Mouse (Mus musculus): ENCODE data around the gene Gcnt4.

The Gcnt4 gene

GRCm38 (mm10) chr13:96947722-96948121, 23.2 kb downstream of the Gcnt4 start:
- no peak for DNase-seq (ENCODE audit: low spot score in 2 of 2)

GRCm38 (mm10) chr13:96951880-96952279, 27.4 kb downstream of the Gcnt4 start:
- DNase-seq (ENCODE audit: low spot score in 2 of 2) = no peak

- no peak for DNase-seq (ENCODE audit: low spot score in 2 of 2)
These were observed 32.0 kb downstream of the Gcnt4 start for GRCm38 (mm10) chr13:96956466-96956865.

- DNase-seq (ENCODE audit: low spot score in 2 of 2) = no peak
These were observed 35.5 kb downstream of the Gcnt4 start for GRCm38 (mm10) chr13:96960019-96960418.

- DNase-seq (ENCODE audit: low spot score in 2 of 2) = peak; percentile 11 to 36
These were observed 37.1 kb downstream of the Gcnt4 start for GRCm38 (mm10) chr13:96961366-96962157.

GRCm38 (mm10) chr13:96962801-96963200, 38.3 kb downstream of the Gcnt4 start:
- DNase-seq (ENCODE audit: low spot score in 2 of 2) = no peak

- no peak for DNase-seq (ENCODE audit: low spot score in 2 of 2)
These were observed 40.5 kb downstream of the Gcnt4 start for GRCm38 (mm10) chr13:96964981-96965380.

- DNase-seq (ENCODE audit: low spot score in 2 of 2) = no peak
These were observed 42.0 kb downstream of the Gcnt4 start for GRCm38 (mm10) chr13:96966210-96967089.

- no peak for DNase-seq (ENCODE audit: low spot score in 2 of 2)
These were observed 42.6 kb downstream of the Gcnt4 start for GRCm38 (mm10) chr13:96967091-96967490.

GRCm38 (mm10) chr13:96967822-96968221, 43.3 kb downstream of the Gcnt4 start:
- no peak for DNase-seq (ENCODE audit: low spot score in 2 of 2)

GRCm38 (mm10) chr13:96971076-96971475, 46.6 kb downstream of the Gcnt4 start:
- DNase-seq (ENCODE audit: low spot score in 2 of 2) = no peak

GRCm38 (mm10) chr13:96971861-96972282, 47.4 kb downstream of the Gcnt4 start:
- no peak for DNase-seq (ENCODE audit: low spot score in 2 of 2)

- no peak for DNase-seq (ENCODE audit: low spot score in 2 of 2)
These were observed 48.8 kb downstream of the Gcnt4 start for GRCm38 (mm10) chr13:96973318-96973717.

GRCm38 (mm10) chr13:96976986-96977595, 52.6 kb downstream of the Gcnt4 start:
- DNase-seq (ENCODE audit: low spot score in 2 of 2) = no peak

GRCm38 (mm10) chr13:96980561-96980960, 56.1 kb downstream of the Gcnt4 start:
- no peak for DNase-seq (ENCODE audit: low spot score in 2 of 2)

- DNase-seq (ENCODE audit: low spot score in 2 of 2) = no peak
These were observed 59.0 kb downstream of the Gcnt4 start for GRCm38 (mm10) chr13:96983251-96984126.

- no peak for DNase-seq (ENCODE audit: low spot score in 2 of 2)
These were observed 60.2 kb downstream of the Gcnt4 start for GRCm38 (mm10) chr13:96984688-96985087.

- no peak for DNase-seq (ENCODE audit: low spot score in 2 of 2)
These were observed 61.2 kb downstream of the Gcnt4 start for GRCm38 (mm10) chr13:96985599-96986275.

GRCm38 (mm10) chr13:96989129-96989528, 64.6 kb downstream of the Gcnt4 start:
- no peak for DNase-seq (ENCODE audit: low spot score in 2 of 2)

GRCm38 (mm10) chr13:96990045-96990444, 65.6 kb downstream of the Gcnt4 start:
- DNase-seq (ENCODE audit: low spot score in 2 of 2) = no peak
